Mouse (Mus musculus) bone marrow macrophage, adult 2 months (primary cell): Measurements from ENCODE around the gene Tmem170b.

Experiments
- CTCF ChIP-seq: IDR thresholded peaks from 2 replicates; pipeline ENCODE4 v1.5.1; 2012; ENCODE audit warnings: low read depth, mild to moderate bottlenecking, low read length, moderate library complexity
- POLR2A ChIP-seq: IDR thresholded peaks from 2 replicates; pipeline ENCODE4 v1.6.1; 2012; ENCODE audit warnings: mild to moderate bottlenecking, low read depth, low read length, borderline replicate concordance

- no peak for TF ChIP-seq POLR2A
- TF ChIP-seq CTCF = no peak
These were observed 57.9 kb downstream of the Tmem170b start for GRCm38 (mm10) chr13:41663501-41664195.
